Mouse (Mus musculus): ENCODE measurements around the gene A030005L19Rik. TPM values are rescaled to one million over a fixed set of nuclear protein-coding genes. Genes with fewer than 3 reads are reported as not detected.

A030005L19Rik gene
- 0.91 and 1.2 TPM in 2 replicates for polyA plus RNA-seq (2012; rRNA removed; ENCODE audit: low replicate concordance)

DNA sequence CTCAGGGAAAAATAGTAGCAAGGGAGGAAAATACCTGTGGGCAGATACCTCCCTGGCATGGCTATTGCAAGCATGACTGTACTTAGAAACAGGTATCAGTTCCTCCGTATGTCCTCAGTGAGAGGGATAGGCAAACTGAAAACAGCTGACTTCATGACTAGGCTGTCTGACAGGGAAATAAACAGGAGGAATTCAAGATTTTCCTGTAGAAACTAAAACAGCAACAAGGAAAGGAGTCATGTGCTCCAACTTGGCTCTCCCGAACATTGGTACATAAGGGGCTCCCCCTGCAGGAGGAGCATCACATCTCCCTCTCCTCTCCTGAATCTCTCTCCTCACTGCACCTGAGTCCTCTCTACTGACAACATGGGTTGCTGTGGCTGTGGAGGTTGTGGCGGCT lies at the start of gene A030005L19Rik:
TSS of gene A030005L19Rik (plus strand) at position 301 of the 400 bp plus-strand sequence.

DNA sequence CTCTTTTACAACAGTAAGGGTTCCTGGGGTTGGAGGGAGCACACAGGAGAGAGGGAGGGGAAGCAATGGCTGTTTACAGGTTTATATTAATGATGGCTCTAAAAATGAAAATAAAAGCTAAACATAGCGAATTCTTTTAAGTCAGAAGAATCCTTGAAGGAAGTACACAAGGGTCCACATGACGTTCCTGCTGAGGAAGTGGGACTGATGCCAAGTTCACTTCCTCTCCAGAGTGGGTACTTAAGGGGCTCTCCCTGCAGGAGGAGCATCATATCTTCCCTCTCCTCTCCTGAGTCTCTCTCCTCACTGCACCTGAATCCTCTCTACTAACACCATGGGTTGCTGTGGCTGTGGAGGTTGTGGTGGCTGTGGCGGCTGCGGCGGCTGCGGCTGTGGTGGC lies 11.5 kb downstream of the A030005L19Rik start, which contains the start of gene A030014E15Rik:
TSS of gene A030014E15Rik (plus strand) at position 268 of the 400 bp plus-strand sequence.

DNA sequence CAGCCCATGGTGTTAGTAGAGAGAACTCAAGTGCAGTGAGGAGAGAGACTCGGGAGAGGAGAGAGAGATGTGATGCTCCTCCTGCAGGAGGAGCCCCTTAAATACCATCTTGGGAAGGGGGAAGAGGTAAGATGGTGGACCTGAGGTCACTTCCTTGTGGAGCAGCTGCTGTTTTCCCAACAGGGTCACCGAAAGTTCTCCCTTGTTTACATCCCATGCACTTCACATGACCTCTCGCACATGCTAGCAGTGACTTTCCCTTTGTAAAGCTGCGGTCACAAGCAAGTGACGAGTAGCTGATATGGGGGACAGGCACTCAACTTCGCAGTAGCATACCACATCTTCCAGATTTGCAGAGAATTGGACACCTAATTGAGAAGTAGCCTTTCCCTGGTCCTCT lies 18.2 kb downstream of the A030005L19Rik start, which contains the start of gene Gm6217:
TSS of gene Gm6217 (minus strand) at position 74 of the 400 bp plus-strand sequence.

DNA sequence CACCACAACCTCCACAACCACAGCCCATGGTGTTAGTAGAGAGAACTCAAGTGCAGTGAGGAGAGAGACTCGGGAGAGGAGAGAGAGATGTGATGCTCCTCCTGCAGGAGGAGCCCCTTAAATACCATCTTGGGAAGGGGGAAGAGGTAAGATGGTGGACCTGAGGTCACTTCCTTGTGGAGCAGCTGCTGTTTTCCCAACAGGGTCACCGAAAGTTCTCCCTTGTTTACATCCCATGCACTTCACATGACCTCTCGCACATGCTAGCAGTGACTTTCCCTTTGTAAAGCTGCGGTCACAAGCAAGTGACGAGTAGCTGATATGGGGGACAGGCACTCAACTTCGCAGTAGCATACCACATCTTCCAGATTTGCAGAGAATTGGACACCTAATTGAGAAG lies 30.2 kb downstream of the A030005L19Rik start, which contains the start of gene A030003K21Rik:
TSS of gene A030003K21Rik (minus strand) at position 94 of the 400 bp plus-strand sequence.

DNA sequence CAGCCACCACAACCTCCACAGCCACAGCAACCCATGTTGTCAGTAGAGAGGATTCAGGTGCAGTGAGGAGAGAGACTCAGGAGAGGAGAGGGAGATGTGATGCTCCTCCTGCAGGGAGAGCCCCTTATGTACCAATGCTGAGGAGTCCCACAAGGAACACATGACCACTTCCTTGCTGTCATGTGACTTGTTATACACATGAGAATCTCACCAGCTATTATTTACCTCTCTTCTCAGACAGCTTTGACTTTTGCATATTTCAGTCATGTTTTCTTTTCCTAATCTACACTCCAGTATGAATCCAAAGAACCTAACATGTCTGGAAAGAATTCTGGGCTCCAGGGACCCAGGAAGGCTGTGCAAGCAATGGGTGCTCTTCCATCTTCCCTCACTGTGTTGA lies 42.8 kb downstream of the A030005L19Rik start, which contains the start of gene Gm7544:
TSS of gene Gm7544 (minus strand) at position 101 of the 400 bp plus-strand sequence.

DNA sequence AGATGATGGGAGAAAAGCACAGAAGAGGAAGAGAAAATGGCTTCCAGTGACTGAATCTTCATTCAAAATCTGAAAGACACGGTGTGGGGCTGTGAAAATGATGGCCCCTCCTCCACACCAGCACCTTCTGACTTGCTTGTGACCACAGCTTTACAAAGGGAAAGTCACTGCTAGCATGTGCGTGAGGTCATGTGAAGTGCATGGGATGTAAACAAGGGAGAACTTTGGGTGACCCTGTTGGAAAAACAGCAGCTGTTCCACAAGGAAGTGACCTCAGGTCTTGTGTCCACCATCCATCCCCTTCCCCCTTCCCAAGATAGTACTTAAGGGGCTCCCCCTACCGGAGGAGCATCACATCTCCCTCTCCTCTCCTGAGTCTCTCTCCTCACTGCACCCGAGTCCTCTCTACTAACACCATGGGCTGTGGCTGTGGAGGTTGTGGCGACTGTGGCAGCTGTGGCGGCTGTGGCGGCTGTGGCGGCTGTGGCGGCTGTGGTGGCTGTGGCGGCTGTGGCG lies 46.8 kb downstream of the A030005L19Rik start, which contains the start of gene Gm47955:
TSS of gene Gm47955 (plus strand) at position 417 of the 516 bp plus-strand sequence.

Other genes starting within 250 kb of the A030005L19Rik start
- 37.0 and 112 TPM in 2 replicates for gene Mff, start 188.4 kb upstream of the A030005L19Rik start, polyA plus RNA-seq (2012; rRNA removed; ENCODE audit: low replicate concordance)
- 39.2 and 73.1 TPM in 2 replicates for gene Tm4sf20, start 144.9 kb upstream of the A030005L19Rik start, polyA plus RNA-seq (2012; rRNA removed; ENCODE audit: low replicate concordance)
- not detected in 2 replicates for gene Gm47791, start 142.1 kb upstream of the A030005L19Rik start, polyA plus RNA-seq (2012; rRNA removed; ENCODE audit: low replicate concordance)
- 29.5 and 31.7 TPM in 2 replicates for gene Agfg1, start 73.8 kb upstream of the A030005L19Rik start, polyA plus RNA-seq (2012; rRNA removed; ENCODE audit: low replicate concordance)
- gene A030014E15Rik, start 11.6 kb downstream of the A030005L19Rik start, polyA plus RNA-seq (2012; rRNA removed; ENCODE audit: low replicate concordance): not detected in 2 replicates
- gene Gm6217, start 18.1 kb downstream of the A030005L19Rik start, polyA plus RNA-seq (2012; rRNA removed; ENCODE audit: low replicate concordance): not detected in 2 replicates
- gene A030003K21Rik, start 30.1 kb downstream of the A030005L19Rik start, polyA plus RNA-seq (2012; rRNA removed; ENCODE audit: low replicate concordance): not detected in 2 replicates
- not detected in 2 replicates for gene Gm7544, start 42.7 kb downstream of the A030005L19Rik start, polyA plus RNA-seq (2012; rRNA removed; ENCODE audit: low replicate concordance)
- not detected in 2 replicates for gene Gm47955, start 47.0 kb downstream of the A030005L19Rik start, polyA plus RNA-seq (2012; rRNA removed; ENCODE audit: low replicate concordance)
- gene Gm47959, start 87.2 kb downstream of the A030005L19Rik start, polyA plus RNA-seq (2012; rRNA removed; ENCODE audit: low replicate concordance): not detected in 2 replicates
- gene Slc19a3, start 125.1 kb downstream of the A030005L19Rik start, polyA plus RNA-seq (2012; rRNA removed; ENCODE audit: low replicate concordance): 1.8 and 7.3 TPM in 2 replicates
- gene Krtap28-10, start 129.2 kb downstream of the A030005L19Rik start, polyA plus RNA-seq (2012; rRNA removed; ENCODE audit: low replicate concordance): not detected in 2 replicates
- not detected in 2 replicates for gene Gm47969, start 131.6 kb downstream of the A030005L19Rik start, polyA plus RNA-seq (2012; rRNA removed; ENCODE audit: low replicate concordance)
- gene A030005K14Rik, start 146.1 kb downstream of the A030005L19Rik start, polyA plus RNA-seq (2012; rRNA removed; ENCODE audit: low replicate concordance): not detected in 2 replicates
- gene Krtap28-13, start 147.6 kb downstream of the A030005L19Rik start, polyA plus RNA-seq (2012; rRNA removed; ENCODE audit: low replicate concordance): not detected in 2 replicates
- 6.2 and 23.2 TPM in 2 replicates for gene Ccl20, start 203.4 kb downstream of the A030005L19Rik start, polyA plus RNA-seq (2012; rRNA removed; ENCODE audit: low replicate concordance)
- not detected in 2 replicates for gene Daw1, start 246.4 kb downstream of the A030005L19Rik start, polyA plus RNA-seq (2012; rRNA removed; ENCODE audit: low replicate concordance)

All from duodenum, adult 2 months (tissue).